Mouse (Mus musculus) retina, adult 2 months (tissue): Measurements from ENCODE around the gene Nbas.

ENCODE experiments used
- DNase-seq: peaks from one replicate; pipeline ENCODE4 v3.0.0-alpha.2; 2012; ENCODE audit warnings: low read depth, low spot score

The Nbas gene

GRCm38 (mm10) chr12:13389644-13390043 lies 120.7 kb downstream of the Nbas start:
- DNase-seq, result no peak

- no peak for DNase-seq
These were observed 141.3 kb downstream of the Nbas start for GRCm38 (mm10) chr12:13410191-13410590.

DNA sequence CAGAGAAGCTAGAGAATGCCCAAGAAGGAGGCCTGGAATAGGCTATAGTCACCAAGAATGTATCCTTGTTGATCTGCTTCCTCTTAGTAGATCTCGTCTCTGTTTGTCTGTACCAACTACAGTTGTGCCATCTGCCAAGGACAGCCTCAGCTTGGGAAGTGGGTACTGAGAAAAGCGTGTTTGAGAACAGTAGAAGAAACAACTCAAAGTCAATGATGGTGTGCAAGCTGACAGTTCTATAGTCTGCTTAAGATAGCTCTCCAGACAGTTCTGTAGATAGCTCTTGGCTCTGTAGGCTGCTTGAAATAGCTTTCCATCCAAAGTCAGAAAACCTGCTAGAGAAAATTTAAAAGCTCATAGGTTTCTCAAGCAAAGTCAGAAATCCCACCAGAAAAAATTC lies 149.7 kb downstream of the Nbas start:
- no peak for DNase-seq

DNA sequence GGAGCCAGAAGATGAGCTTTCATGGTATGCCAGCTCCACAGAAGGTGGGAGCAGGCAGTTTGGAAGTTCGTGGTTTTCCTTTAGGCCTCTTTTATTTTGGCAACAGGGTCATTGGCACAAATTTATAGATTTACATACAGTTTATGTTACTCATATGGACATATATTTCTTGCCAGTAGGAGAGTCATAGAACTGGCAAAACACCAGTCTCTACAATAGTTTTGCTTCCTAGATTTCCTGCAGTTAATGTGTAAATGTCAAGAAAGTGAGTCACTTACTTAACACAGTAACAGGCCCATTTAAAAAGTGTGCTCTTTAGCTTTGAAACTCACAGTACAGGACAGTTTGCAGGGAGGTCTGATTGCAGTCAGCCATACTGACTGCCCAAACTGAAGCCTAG lies 161.3 kb downstream of the Nbas start:
- DNase-seq, result no peak

- no peak for DNase-seq
These were observed 175.9 kb downstream of the Nbas start for GRCm38 (mm10) chr12:13444653-13445431.

DNA sequence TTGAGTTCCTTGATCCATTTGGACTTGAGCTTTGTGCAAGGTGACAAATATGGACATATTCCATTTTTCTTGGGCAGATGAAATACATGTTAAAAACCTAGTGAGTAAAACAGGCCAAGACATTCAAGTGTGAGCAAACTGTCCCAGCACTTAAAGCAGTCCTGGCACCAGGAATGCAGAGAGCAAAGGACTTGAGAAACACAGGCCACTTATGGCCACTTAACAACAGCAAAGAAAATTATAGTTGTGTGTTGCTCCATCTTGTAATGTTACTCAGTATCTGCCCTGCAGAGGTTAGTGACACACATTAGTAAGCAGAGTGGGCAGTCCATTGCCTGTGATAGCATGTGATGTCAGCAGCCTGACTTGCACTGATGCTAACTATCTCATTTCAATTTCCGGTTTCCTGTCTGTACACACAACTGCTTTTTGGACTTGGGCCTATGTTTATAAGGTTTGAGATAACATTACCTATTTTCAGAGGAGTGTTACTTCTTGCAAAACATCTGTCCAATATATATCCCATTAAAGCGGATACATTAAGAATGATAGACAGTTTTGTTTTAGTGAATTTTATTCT lies 176.6 kb downstream of the Nbas start:
- DNase-seq, result no peak

GRCm38 (mm10) chr12:13448916-13449315 lies 180.0 kb downstream of the Nbas start:
- no peak for DNase-seq

DNA sequence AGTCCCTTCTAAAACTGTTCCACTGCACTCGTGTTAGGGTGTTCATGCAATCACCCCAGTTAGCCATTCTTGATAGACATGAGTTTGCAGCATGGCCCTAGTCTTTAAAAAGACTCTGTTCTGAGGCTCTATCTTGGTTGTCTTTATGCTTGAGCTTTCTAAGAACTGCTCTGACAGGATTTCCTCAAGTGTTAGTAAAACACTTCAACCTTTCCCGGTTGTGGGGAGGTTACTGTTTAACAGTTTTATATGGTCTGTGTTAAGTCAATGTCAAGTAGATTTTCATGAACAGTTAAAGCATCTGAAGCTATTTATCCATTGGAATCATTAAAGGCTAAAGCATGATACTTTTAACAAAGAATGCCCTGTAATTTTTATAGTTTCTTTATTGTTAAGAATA lies 183.1 kb downstream of the Nbas start:
- no peak for DNase-seq

GRCm38 (mm10) chr12:13460223-13460853 lies 191.4 kb downstream of the Nbas start:
- DNase-seq, result no peak

- no peak for DNase-seq
These were observed 192.7 kb downstream of the Nbas start for GRCm38 (mm10) chr12:13461558-13462153.

DNA sequence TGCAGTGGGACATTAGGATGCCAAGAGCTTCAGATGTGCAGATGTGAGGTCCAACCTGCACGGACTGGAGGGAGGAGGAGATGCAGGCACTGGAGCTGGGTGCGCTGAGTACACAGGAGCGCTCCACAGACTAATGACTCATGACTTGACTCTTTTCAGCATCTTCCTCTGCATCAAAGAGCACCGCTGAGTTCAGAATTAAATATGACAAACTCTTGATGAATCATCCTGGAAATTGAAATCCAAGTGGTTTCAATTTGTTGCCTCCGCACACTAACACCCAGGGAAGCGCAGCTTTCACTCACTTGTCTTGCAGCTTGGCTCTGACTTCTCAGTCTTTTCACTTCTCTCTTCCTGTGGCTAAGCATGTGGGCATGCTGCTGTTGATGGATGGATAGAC lies 193.5 kb downstream of the Nbas start:
- DNase-seq, result no peak

DNA sequence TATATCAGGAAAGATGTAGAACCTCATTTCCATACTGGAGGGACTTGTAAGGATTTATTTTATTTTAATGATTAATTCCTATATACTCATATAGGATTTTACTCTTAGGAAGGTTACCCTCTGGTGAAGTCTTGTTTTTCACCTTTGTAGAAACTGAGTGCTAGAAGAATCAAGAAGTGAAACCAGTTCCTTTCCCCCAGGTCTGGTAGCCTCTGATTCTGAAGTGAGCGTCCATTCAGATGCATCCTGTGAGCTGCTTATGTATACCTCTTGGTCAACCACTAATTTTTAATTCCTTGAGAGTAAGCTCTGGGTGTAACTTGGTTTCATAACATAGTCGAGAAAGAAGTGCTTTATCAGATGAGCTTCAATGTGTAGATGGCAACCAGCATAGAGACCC lies 196.6 kb downstream of the Nbas start:
- no peak for DNase-seq

GRCm38 (mm10) chr12:13474881-13475280 lies 205.9 kb downstream of the Nbas start:
- no peak for DNase-seq

- DNase-seq, result no peak
These were observed 210.2 kb downstream of the Nbas start for GRCm38 (mm10) chr12:13479163-13479562.

DNA sequence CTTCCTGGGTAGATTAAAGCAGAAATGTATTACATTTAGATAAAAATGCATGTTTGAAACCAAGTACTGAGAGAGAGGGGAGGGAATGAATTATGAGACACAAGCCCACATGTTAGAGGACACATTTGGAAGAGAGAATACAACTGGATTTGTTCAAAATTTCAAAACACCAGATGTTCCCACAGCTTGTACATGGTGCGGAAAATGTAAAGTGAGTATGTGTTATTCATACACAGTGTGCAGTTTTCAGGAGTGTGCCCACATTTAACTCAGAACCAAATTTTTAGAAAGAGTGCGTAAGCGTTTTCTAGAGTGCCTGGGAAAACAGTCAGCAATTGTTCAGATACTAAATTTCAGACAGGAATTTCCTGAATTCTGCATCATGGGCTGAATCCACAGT lies 217.3 kb downstream of the Nbas start:
- DNase-seq, result no peak

DNA sequence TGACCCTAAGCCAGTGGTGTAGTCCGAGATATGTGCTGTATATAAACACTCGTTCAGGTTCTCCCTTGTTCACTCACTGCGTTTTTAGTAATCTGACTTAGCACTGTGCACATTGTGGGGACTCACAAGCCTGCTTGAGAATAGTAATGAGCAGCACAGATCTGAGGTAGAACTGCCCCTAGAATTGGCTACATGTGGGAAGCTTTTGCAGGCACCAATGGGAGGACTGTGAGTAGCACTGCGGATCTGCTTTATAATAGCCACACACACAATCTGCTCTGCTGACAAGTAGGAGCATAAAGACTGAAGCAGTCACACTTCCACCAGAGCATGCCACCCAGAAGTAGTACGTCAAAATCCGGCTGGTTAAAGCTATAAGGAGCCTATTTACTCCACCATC lies 228.3 kb downstream of the Nbas start:
- no peak for DNase-seq

GRCm38 (mm10) chr12:13499237-13499889 lies 230.4 kb downstream of the Nbas start:
- DNase-seq, result no peak

DNA sequence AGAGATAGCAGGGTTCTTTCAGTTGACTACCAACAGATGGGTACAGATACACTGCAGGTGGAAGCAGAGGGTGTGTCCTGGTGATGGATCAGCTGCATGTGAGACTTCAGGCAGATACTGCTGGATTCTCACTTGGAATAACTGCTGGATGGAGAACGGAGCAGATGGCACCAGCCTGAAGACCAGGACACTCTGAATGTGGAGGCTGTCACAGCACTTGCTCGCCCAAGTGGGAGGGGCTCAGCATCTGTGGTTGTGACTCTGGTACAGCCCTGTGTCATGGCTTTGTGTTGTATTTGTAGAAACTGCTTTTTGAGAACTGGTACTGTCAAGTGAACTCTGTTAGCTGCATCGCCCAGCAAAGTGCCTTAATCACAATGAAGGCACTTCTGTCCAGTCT lies 231.3 kb downstream of the Nbas start:
- DNase-seq, result no peak

DNA sequence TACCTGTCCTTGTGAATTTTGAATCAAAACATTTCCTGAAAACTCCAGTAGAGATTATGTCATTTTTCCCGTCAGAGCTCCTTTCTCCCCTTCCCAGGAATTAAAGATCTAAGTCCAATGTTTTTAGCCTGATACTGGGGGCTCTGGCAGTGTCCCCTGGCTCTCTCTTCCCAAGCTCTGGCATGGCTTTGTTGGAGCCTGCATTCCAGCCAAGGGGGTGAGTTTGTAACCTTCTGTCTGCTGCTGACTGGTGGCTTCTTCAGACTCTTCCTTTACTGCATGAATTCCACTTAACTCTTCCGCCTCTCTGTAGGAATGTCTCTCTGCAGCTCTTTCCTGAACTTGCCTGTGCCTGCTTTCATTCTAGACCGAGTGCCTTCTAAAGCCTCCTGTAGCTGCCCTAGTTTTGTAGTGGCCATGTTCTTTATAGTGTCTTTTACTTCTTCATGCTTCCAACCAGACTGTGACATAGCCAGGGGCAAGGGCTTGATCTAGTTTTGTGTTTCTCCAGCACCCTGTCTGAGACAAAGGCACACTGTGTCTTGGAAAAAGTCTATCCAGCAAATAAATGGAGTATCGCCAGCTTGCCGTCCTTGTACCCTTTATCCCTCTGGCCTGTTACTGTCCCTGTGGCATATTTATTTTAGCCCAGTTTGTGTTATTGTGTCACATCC lies 236.0 kb downstream of the Nbas start:
- DNase-seq, result no peak

DNA sequence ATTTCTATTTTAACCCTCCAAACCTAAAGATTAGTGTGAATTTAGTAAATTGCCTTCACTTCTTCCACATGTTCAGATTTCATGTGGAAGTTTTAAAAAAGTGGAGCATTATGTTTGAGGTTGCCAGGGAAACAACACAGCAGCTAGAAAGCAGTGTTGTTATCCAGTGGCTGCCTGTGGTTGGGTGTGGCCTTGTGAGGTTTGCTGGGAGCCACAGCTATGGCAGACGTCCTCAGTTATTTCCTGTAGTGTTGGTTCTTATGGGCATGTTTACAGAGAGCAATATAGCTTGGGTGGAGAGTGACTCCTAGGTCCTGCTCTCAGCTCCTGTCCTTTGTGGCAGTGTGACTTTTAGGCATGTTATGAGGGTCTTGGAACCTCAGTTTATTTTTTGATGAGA lies 249.1 kb downstream of the Nbas start:
- no peak for DNase-seq

DNA sequence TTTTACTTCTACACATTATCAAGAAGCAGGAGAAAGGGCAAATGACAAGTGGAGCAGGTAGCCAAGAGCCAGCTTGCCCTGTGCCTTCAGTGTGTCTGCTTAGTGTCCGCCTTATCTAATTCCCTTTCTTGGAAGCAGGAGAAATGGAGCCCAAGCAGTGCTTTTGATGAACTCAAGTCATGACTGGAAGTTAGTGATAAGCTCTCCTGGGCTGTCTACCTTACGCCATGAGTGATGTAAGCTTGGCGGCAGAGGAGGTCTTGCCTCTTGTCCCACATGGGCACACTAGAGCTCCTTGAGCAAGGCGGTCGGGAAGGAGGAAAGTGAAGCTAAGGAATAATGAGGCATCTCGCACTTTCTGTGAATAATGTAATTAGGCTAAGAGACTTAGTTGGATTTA lies 250.5 kb downstream of the Nbas start:
- no peak for DNase-seq
